Mouse (Mus musculus): ENCODE data around the gene Ppfibp1.

DNA sequence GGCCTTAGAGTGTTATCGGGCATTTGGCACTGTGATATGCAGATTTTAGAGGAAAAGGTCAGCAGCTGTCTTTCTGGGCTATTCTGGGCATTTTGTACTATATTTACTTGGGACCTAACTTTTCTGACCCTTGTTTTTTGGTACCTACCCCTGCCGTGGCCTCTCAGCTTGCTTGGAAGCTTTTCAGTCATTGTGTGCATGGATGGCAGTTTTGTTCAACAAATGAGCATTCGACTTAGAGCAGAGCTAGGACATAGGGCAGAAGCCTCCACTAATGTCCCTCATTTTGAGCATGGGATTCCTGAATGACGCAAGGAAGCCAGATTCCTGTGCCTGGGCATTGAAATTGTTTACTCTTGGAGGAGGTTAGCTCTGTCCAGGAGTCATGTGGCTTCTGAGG is 56.5 kb downstream of the Ppfibp1 start:
- TF ChIP-seq CTCF (IDR thresholded peaks at IDR 0.05) (no peak), EP300 (IDR thresholded peaks at IDR 0.05) (0 out of 2 replicates have a peak, but pooled peaks have one; percentile 14)
